Mouse (Mus musculus): ENCODE measurements around the gene Il18rap. TPM values are rescaled to one million over a fixed set of nuclear protein-coding genes. Genes with fewer than 3 reads are reported as not detected.
"Not testable (repeated sequence)": the region's sequence is repeated elsewhere in the genome, so short reads cannot be mapped to it uniquely, and the experiment has no call there.

Il18rap gene
- total RNA-seq, 1 experiment from 2014 or later: 40.3 TPM

GRCm38 (mm10) chr1:40522918-40523317 lies 7.8 kb downstream of the Il18rap start:
- no peak for ATAC-seq (replicated peaks in 1 of 2; ENCODE audit: insufficient read depth in 1 of 2, low FRiP score in 2 of 2, low TSS enrichment in 1 of 2, low read depth in 1 of 2, poor library complexity in 2 of 2, severe bottlenecking in 2 of 2)

GRCm38 (mm10) chr1:40523971-40524722 lies 9.0 kb downstream of the Il18rap start:
- ATAC-seq (replicated peaks in 1 of 2; ENCODE audit: insufficient read depth in 1 of 2, low FRiP score in 2 of 2, low TSS enrichment in 1 of 2, low read depth in 1 of 2, poor library complexity in 2 of 2, severe bottlenecking in 2 of 2): no peak

GRCm38 (mm10) chr1:40529287-40529686 lies 14.1 kb downstream of the Il18rap start:
- no peak for ATAC-seq (replicated peaks in 1 of 2; ENCODE audit: insufficient read depth in 1 of 2, low FRiP score in 2 of 2, low TSS enrichment in 1 of 2, low read depth in 1 of 2, poor library complexity in 2 of 2, severe bottlenecking in 2 of 2)

- ATAC-seq (replicated peaks in 1 of 2; ENCODE audit: insufficient read depth in 1 of 2, low FRiP score in 2 of 2, low TSS enrichment in 1 of 2, low read depth in 1 of 2, poor library complexity in 2 of 2, severe bottlenecking in 2 of 2): no peak
Observed at GRCm38 (mm10) chr1:40537577-40537976, 22.4 kb downstream of the Il18rap start.

- no peak for ATAC-seq (replicated peaks in 1 of 2; ENCODE audit: insufficient read depth in 1 of 2, low FRiP score in 2 of 2, low TSS enrichment in 1 of 2, low read depth in 1 of 2, poor library complexity in 2 of 2, severe bottlenecking in 2 of 2)
Observed at GRCm38 (mm10) chr1:40544650-40545049, 29.5 kb downstream of the Il18rap start.

GRCm38 (mm10) chr1:40546645-40547044 lies 31.5 kb downstream of the Il18rap start:
- no peak for ATAC-seq (replicated peaks in 1 of 2; ENCODE audit: insufficient read depth in 1 of 2, low FRiP score in 2 of 2, low TSS enrichment in 1 of 2, low read depth in 1 of 2, poor library complexity in 2 of 2, severe bottlenecking in 2 of 2)

GRCm38 (mm10) chr1:40547064-40547572 lies 32.0 kb downstream of the Il18rap start:
- ATAC-seq (replicated peaks in 1 of 2; ENCODE audit: insufficient read depth in 1 of 2, low FRiP score in 2 of 2, low TSS enrichment in 1 of 2, low read depth in 1 of 2, poor library complexity in 2 of 2, severe bottlenecking in 2 of 2): no peak

GRCm38 (mm10) chr1:40547762-40548161 lies 32.6 kb downstream of the Il18rap start:
- ATAC-seq (replicated peaks in 1 of 2; ENCODE audit: insufficient read depth in 1 of 2, low FRiP score in 2 of 2, low TSS enrichment in 1 of 2, low read depth in 1 of 2, poor library complexity in 2 of 2, severe bottlenecking in 2 of 2): no peak

- no peak for ATAC-seq (replicated peaks in 1 of 2; ENCODE audit: insufficient read depth in 1 of 2, low FRiP score in 2 of 2, low TSS enrichment in 1 of 2, low read depth in 1 of 2, poor library complexity in 2 of 2, severe bottlenecking in 2 of 2)
Observed at GRCm38 (mm10) chr1:40569374-40569773, 54.2 kb downstream of the Il18rap start.

- ATAC-seq (replicated peaks in 1 of 2; ENCODE audit: insufficient read depth in 1 of 2, low FRiP score in 2 of 2, low TSS enrichment in 1 of 2, low read depth in 1 of 2, poor library complexity in 2 of 2, severe bottlenecking in 2 of 2): peak; percentile 62 to 67; a peak in 3 of 4 replicates
Observed at GRCm38 (mm10) chr1:40579784-40580183, 64.6 kb downstream of the Il18rap start, which contains the start of gene Slc9a4. Slc9a4 (plus strand) TSS chr1:40580081.

GRCm38 (mm10) chr1:40580269-40580668 lies 65.1 kb downstream of the Il18rap start:
- no peak for ATAC-seq (replicated peaks in 1 of 2; ENCODE audit: insufficient read depth in 1 of 2, low FRiP score in 2 of 2, low TSS enrichment in 1 of 2, low read depth in 1 of 2, poor library complexity in 2 of 2, severe bottlenecking in 2 of 2)

- ATAC-seq (replicated peaks in 1 of 2; ENCODE audit: insufficient read depth in 1 of 2, low FRiP score in 2 of 2, low TSS enrichment in 1 of 2, low read depth in 1 of 2, poor library complexity in 2 of 2, severe bottlenecking in 2 of 2): no peak
Observed at GRCm38 (mm10) chr1:40586776-40587175, 71.6 kb downstream of the Il18rap start.

- ATAC-seq (replicated peaks in 1 of 2; ENCODE audit: insufficient read depth in 1 of 2, low FRiP score in 2 of 2, low TSS enrichment in 1 of 2, low read depth in 1 of 2, poor library complexity in 2 of 2, severe bottlenecking in 2 of 2): no peak
Observed at GRCm38 (mm10) chr1:40590931-40591330, 75.8 kb downstream of the Il18rap start.

- ATAC-seq (replicated peaks in 1 of 2; ENCODE audit: insufficient read depth in 1 of 2, low FRiP score in 2 of 2, low TSS enrichment in 1 of 2, low read depth in 1 of 2, poor library complexity in 2 of 2, severe bottlenecking in 2 of 2): no peak
Observed at GRCm38 (mm10) chr1:40597822-40598221, 82.7 kb downstream of the Il18rap start.

GRCm38 (mm10) chr1:40599661-40600060 lies 84.5 kb downstream of the Il18rap start:
- not testable (repeated sequence) for ATAC-seq (replicated peaks in 1 of 2; ENCODE audit: insufficient read depth in 1 of 2, low FRiP score in 2 of 2, low TSS enrichment in 1 of 2, low read depth in 1 of 2, poor library complexity in 2 of 2, severe bottlenecking in 2 of 2)

- peak; percentile 53 to 62; a peak in 3 of 4 replicates for ATAC-seq (replicated peaks in 1 of 2; ENCODE audit: insufficient read depth in 1 of 2, low FRiP score in 2 of 2, low TSS enrichment in 1 of 2, low read depth in 1 of 2, poor library complexity in 2 of 2, severe bottlenecking in 2 of 2)
Observed at GRCm38 (mm10) chr1:40600394-40601327, 85.5 kb downstream of the Il18rap start.
